Mouse (Mus musculus): ENCODE measurements around the gene Vmn1r95. TPM values are rescaled to one million over a fixed set of nuclear protein-coding genes. Genes with fewer than 3 reads are reported as not detected.
"Not testable (repeated sequence)": the region's sequence is repeated elsewhere in the genome, so short reads cannot be mapped to it uniquely, and the experiment has no call there.

The Vmn1r95 gene
- polyA plus RNA-seq (2017; shearing (Covaris generic)) = not detected

- ATAC-seq = not testable (repeated sequence)
Measured at GRCm38 (mm10) chr7:20193410-20193809, at the start of gene Vmn1r95. Gene Vmn1r95, plus strand, starts transcription at chr7:20193710.

- not testable (repeated sequence) for ATAC-seq
Measured at GRCm38 (mm10) chr7:20168277-20168676, 25.2 kb upstream of the Vmn1r95 start, which contains the start of gene Vmn1r94. Gene Vmn1r94, minus strand, starts transcription at chr7:20168377.

GRCm38 (mm10) chr7:20205507-20205906 lies 12.0 kb downstream of the Vmn1r95 start, which contains the start of gene Gm6164:
Gene Gm6164, minus strand, starts transcription at chr7:20205607.
- ATAC-seq = not testable (repeated sequence)

GRCm38 (mm10) chr7:20233728-20234127 lies 40.2 kb downstream of the Vmn1r95 start, which contains the start of gene Gm4498:
Gene Gm4498, minus strand, starts transcription at chr7:20233828.
- ATAC-seq = not testable (repeated sequence)

Other genes with a start within 250 kb of the Vmn1r95 start
- 1 to 10 TPM; 7.5 to 8.9 TPM for gene Igsf23, start 243.0 kb upstream of the Vmn1r95 start, polyA plus RNA-seq (2017; shearing (Covaris generic))
- not detected for gene Ceacam20, start 228.3 kb upstream of the Vmn1r95 start, polyA plus RNA-seq (2017; shearing (Covaris generic))
- gene Nlrp9b, start 202.2 kb upstream of the Vmn1r95 start, polyA plus RNA-seq (2017; shearing (Covaris generic)) = not detected
- gene Vmn1r91, start 94.0 kb upstream of the Vmn1r95 start, polyA plus RNA-seq (2017; shearing (Covaris generic)) = under 1 TPM in 1 of 2 experiments, not detected in 1; 0.24 TPM
- gene Gm16442, start 71.1 kb upstream of the Vmn1r95 start, polyA plus RNA-seq (2017; shearing (Covaris generic)) = not detected
- gene Vmn1r93, start 54.6 kb upstream of the Vmn1r95 start, polyA plus RNA-seq (2017; shearing (Covaris generic)) = not detected
- gene Vmn1r94, start 25.3 kb upstream of the Vmn1r95 start, polyA plus RNA-seq (2017; shearing (Covaris generic)) = not detected
- gene Gm6164, start 11.9 kb downstream of the Vmn1r95 start, polyA plus RNA-seq (2017; shearing (Covaris generic)) = not detected
- not detected for gene Gm4498, start 40.1 kb downstream of the Vmn1r95 start, polyA plus RNA-seq (2017; shearing (Covaris generic))
- gene Gm5890, start 69.1 kb downstream of the Vmn1r95 start, polyA plus RNA-seq (2017; shearing (Covaris generic)) = not detected
- gene Gm4133, start 140.4 kb downstream of the Vmn1r95 start, polyA plus RNA-seq (2017; shearing (Covaris generic)) = not detected
- not detected for gene Gm5728, start 181.7 kb downstream of the Vmn1r95 start, polyA plus RNA-seq (2017; shearing (Covaris generic))
- gene Vmn1r100, start 224.2 kb downstream of the Vmn1r95 start, polyA plus RNA-seq (2017; shearing (Covaris generic)) = not detected
- not detected for gene Vmn1r101, start 248.9 kb downstream of the Vmn1r95 start, polyA plus RNA-seq (2017; shearing (Covaris generic))